Comparison of ENCODE assay signal across 7 mouse cellular contexts in the genomic region with DNA sequence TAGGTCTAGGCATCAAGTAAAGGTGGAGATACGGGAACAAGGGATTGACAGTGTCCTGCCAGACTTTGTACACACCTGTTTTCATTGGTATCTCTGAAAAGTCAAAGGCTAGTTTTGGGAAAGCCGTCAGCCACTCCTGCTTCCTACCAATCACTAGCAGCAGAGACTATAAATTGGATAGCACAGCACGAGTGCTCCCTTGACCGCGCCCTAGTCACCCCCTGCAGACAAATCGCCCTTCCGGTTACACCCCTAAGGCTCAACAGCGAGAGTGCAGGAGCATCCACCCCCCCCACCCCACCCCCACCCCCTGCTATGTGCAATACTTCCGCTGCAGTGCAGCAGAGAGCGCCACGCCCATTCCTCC. TPM values are rescaled to one million over a fixed set of nuclear protein-coding genes. Genes with fewer than 3 reads are reported as not detected.
DNase-seq lines count a peak whose midpoint lies in the region; ATAC-seq lines count a peak whose summit lies in the region.

No protein-coding gene starts in this region.

- no peak for DNase-seq in lung, postnatal 10 days
- DNase-seq in forebrain, embryonic 11.5 days (ENCODE audit: low spot score) = no peak
- DNase-seq in thymus, postnatal 14 days = no peak
- no peak for DNase-seq in urinary bladder, postnatal 36 days (ENCODE audit: low spot score in 2 of 2)

- H3K36me3 ChIP-seq in lung, embryonic 16.5 days (ENCODE audit: control insufficient read depth, insufficient read depth, low read length) = no peaks in the 10 kb centered on the region
- no peaks in the 10 kb centered on the region for H3K36me3 ChIP-seq in forebrain, embryonic 11.5 days (ENCODE audit: control insufficient read depth, insufficient read depth, low read length)
- no peaks in the 10 kb centered on the region for H3K36me3 ChIP-seq in limb, embryonic 13.5 days
- no peaks in the 10 kb centered on the region for H3K36me3 ChIP-seq in stomach, embryonic 14.5 days (ENCODE audit: control insufficient read depth, insufficient read depth, low read length)

- H3K4me1 ChIP-seq in lung, embryonic 16.5 days (replicated peaks; ENCODE audit: control insufficient read depth, insufficient read depth, low read length) = peaks cover 17% of the 10 kb centered on the region
- H3K4me1 ChIP-seq in forebrain, embryonic 11.5 days (replicated peaks; ENCODE audit: control insufficient read depth, insufficient read depth, low read length) = peaks cover 9% of the 10 kb centered on the region; the same call in 1 of the 2 replicates
- H3K4me1 ChIP-seq in limb, embryonic 13.5 days = peaks cover 31% of the 10 kb centered on the region
- peaks cover 14% of the 10 kb centered on the region; the same call in 1 of the 2 replicates for H3K4me1 ChIP-seq in stomach, embryonic 14.5 days (ENCODE audit: control insufficient read depth, insufficient read depth, low read length)

- peak overlapping the region; percentile 74 for H3K4me3 ChIP-seq in lung, embryonic 16.5 days (ENCODE audit: low read length)
- peak overlapping the region; percentile 55 for H3K4me3 ChIP-seq in forebrain, embryonic 11.5 days (ENCODE audit: low read depth, low read length)
- H3K4me3 ChIP-seq in limb, embryonic 13.5 days = peak overlapping the region; percentile 67
- H3K4me3 ChIP-seq in stomach, embryonic 14.5 days (ENCODE audit: low read depth, low read length) = peak overlapping the region; percentile 63

- H3K9ac ChIP-seq in lung, embryonic 16.5 days (ENCODE audit: low read length) = peak overlapping the region; percentile 29
- peak overlapping the region; percentile 46 for H3K9ac ChIP-seq in forebrain, embryonic 11.5 days (ENCODE audit: low read length)
- 0 out of 2 replicates have a peak overlapping the region, but pooled peaks have one; percentile 48 for H3K9ac ChIP-seq in limb, embryonic 13.5 days
- H3K9ac ChIP-seq in stomach, embryonic 14.5 days (replicated peaks; ENCODE audit: low read depth, low read length) = no peak overlapping the region

- WGBS in lung, embryonic 16.5 days = under 1% methylated on average over 11 of the region's 11 CpGs
- WGBS in forebrain, embryonic 11.5 days = under 1% methylated on average over 11 of the region's 11 CpGs
- WGBS in limb, embryonic 13.5 days = 0% methylated on average over 11 of the region's 11 CpGs
- under 1% methylated on average over 11 of the region's 11 CpGs for WGBS in stomach, embryonic 14.5 days

- ATAC-seq in lung, embryonic 16.5 days (ENCODE audit: low read depth) = no peak; the same call in 1 of the 2 replicates
- ATAC-seq in forebrain, embryonic 11.5 days (replicated peaks; ENCODE audit: low FRiP score) = no peak
- no peak for ATAC-seq in limb, embryonic 13.5 days (ENCODE audit: low FRiP score, low read depth)
- ATAC-seq in stomach, embryonic 14.5 days (ENCODE audit: insufficient number of reproducible peaks, insufficient read depth, low FRiP score, low read depth) = no peak; the same call in 1 of the 2 replicates

- H3K4me2 ChIP-seq in lung, embryonic 16.5 days (ENCODE audit: low read depth, low read length) = peak overlapping the region; percentile 96
- peak overlapping the region; percentile 99 for H3K4me2 ChIP-seq in forebrain, embryonic 11.5 days (ENCODE audit: low read depth, low read length, severe bottlenecking)
- H3K4me2 ChIP-seq in limb, embryonic 13.5 days (replicated peaks) = peak overlapping the region; percentile 92
- H3K4me2 ChIP-seq in stomach, embryonic 14.5 days (replicated peaks; ENCODE audit: low read depth, low read length) = peak overlapping the region; percentile 56

- no peaks in the 10 kb centered on the region for H3K9me3 ChIP-seq in lung, embryonic 16.5 days (ENCODE audit: control insufficient read depth, low read length)
- H3K9me3 ChIP-seq in forebrain, embryonic 11.5 days (ENCODE audit: control insufficient read depth, low read length) = no peaks in the 10 kb centered on the region
- no peaks in the 10 kb centered on the region for H3K9me3 ChIP-seq in limb, embryonic 13.5 days
- no peaks in the 10 kb centered on the region for H3K9me3 ChIP-seq in stomach, embryonic 14.5 days (ENCODE audit: control insufficient read depth, low read depth, low read length)

- H3K27me3 ChIP-seq in lung, embryonic 16.5 days (ENCODE audit: control insufficient read depth, insufficient read depth, low read depth, low read length) = no peaks in the 10 kb centered on the region
- peaks cover 2% of the 10 kb centered on the region; the same call in 1 of the 2 replicates for H3K27me3 ChIP-seq in forebrain, embryonic 11.5 days (ENCODE audit: control insufficient read depth, insufficient read depth, low read length)
- H3K27me3 ChIP-seq in limb, embryonic 13.5 days = no peaks in the 10 kb centered on the region
- H3K27me3 ChIP-seq in stomach, embryonic 14.5 days (ENCODE audit: control insufficient read depth, insufficient read depth, low read length) = no peaks in the 10 kb centered on the region

- H3K27ac ChIP-seq in lung, embryonic 16.5 days (ENCODE audit: low read length) = peak overlapping the region; percentile 97
- H3K27ac ChIP-seq in forebrain, embryonic 11.5 days (ENCODE audit: low read depth, low read length) = peak overlapping the region; percentile 92
- peak overlapping the region; percentile 85 for H3K27ac ChIP-seq in limb, embryonic 13.5 days
- H3K27ac ChIP-seq in stomach, embryonic 14.5 days (ENCODE audit: low read length) = peak overlapping the region; percentile 94

RNA-seq across cellular contexts. Expression of gene Ssc4d, which starts 12.2 kb away (rescaled TPM):
- 3.0 and 3.2 TPM in 2 replicates for polyA plus RNA-seq in lung, embryonic 16.5 days (2015; fragmentation: Nextera tagmentation; extraction: Ambion mirVana)
- polyA plus RNA-seq in forebrain, embryonic 11.5 days (2014; fragmentation: Nextera tagmentation; extraction: Ambion mirVana) = 1.2 and 1.5 TPM in 2 replicates
- polyA plus RNA-seq in limb, embryonic 13.5 days (2015; fragmentation: Nextera tagmentation; extraction: Ambion mirVana) = 4.4 and 4.5 TPM in 2 replicates
- 1.9 and 2.2 TPM in 2 replicates for polyA plus RNA-seq in stomach, embryonic 14.5 days (2014; fragmentation: Nextera tagmentation; extraction: Ambion mirVana)

RNA-seq across cellular contexts. Expression of gene Zp3, which starts 17.8 kb away (rescaled TPM):
- polyA plus RNA-seq in lung, embryonic 16.5 days (2015; fragmentation: Nextera tagmentation; extraction: Ambion mirVana) = 0.16 and 0.19 TPM in 2 replicates
- polyA plus RNA-seq in forebrain, embryonic 11.5 days (2014; fragmentation: Nextera tagmentation; extraction: Ambion mirVana) = not detected in 2 replicates
- 0.22 and 0.47 TPM in 2 replicates for polyA plus RNA-seq in limb, embryonic 13.5 days (2015; fragmentation: Nextera tagmentation; extraction: Ambion mirVana)
- not detected in 2 replicates for polyA plus RNA-seq in stomach, embryonic 14.5 days (2014; fragmentation: Nextera tagmentation; extraction: Ambion mirVana)

RNA-seq across cellular contexts. Expression of gene Ywhag, which starts 27.7 kb away (rescaled TPM):
- polyA plus RNA-seq in lung, embryonic 16.5 days (2015; fragmentation: Nextera tagmentation; extraction: Ambion mirVana) = 150 and 155 TPM in 2 replicates
- 147 and 161 TPM in 2 replicates for polyA plus RNA-seq in forebrain, embryonic 11.5 days (2014; fragmentation: Nextera tagmentation; extraction: Ambion mirVana)
- polyA plus RNA-seq in limb, embryonic 13.5 days (2015; fragmentation: Nextera tagmentation; extraction: Ambion mirVana) = 155 and 168 TPM in 2 replicates
- 99.4 and 101 TPM in 2 replicates for polyA plus RNA-seq in stomach, embryonic 14.5 days (2014; fragmentation: Nextera tagmentation; extraction: Ambion mirVana)

RNA-seq across cellular contexts. Expression of gene Dtx2, which starts 32.5 kb away (rescaled TPM):
- 26.6 and 27.6 TPM in 2 replicates for polyA plus RNA-seq in lung, embryonic 16.5 days (2015; fragmentation: Nextera tagmentation; extraction: Ambion mirVana)
- 35.4 and 37.0 TPM in 2 replicates for polyA plus RNA-seq in forebrain, embryonic 11.5 days (2014; fragmentation: Nextera tagmentation; extraction: Ambion mirVana)
- 35.2 and 37.9 TPM in 2 replicates for polyA plus RNA-seq in limb, embryonic 13.5 days (2015; fragmentation: Nextera tagmentation; extraction: Ambion mirVana)
- 20.7 and 24.4 TPM in 2 replicates for polyA plus RNA-seq in stomach, embryonic 14.5 days (2014; fragmentation: Nextera tagmentation; extraction: Ambion mirVana)
